Mouse (Mus musculus): ENCODE measurements at regions not wholly inside any gene's neighbourhood (a gene's known extent, or its start where the extent isn't known, plus 50 kb on each side); places are given as distances from the start of the nearest gene placed in this dataset.

- Histone ChIP-seq H3K9me3 (replicated peaks; ENCODE audit: low read length) (peaks cover 28% of the 10 kb centered on the region), H3K36me3 (replicated peaks in 1 of 2; ENCODE audit: control insufficient read depth in 1 of 2, insufficient read depth in 1 of 2, low read length in 1 of 2) (no peaks in the 10 kb centered on the region), H3K4me1 (ENCODE audit: control insufficient read depth in 1 of 2, insufficient read depth in 2 of 2) (no peaks in the 10 kb centered on the region), H3K27ac (ENCODE audit: insufficient read depth, low read depth) (no peak overlapping the region), H3K4me3 (replicated peaks in 1 of 3; ENCODE audit: low read depth in 2 of 3, low read length in 2 of 3, poor library complexity in 1 of 3) (no peak overlapping the region), H3K4me2 (ENCODE audit: insufficient read depth, low read depth, poor library complexity, severe bottlenecking) (no peak overlapping the region), H3K9ac (ENCODE audit: insufficient read depth, low read depth) (no peak overlapping the region), H3K27me3 (replicated peaks) (no peaks in the 10 kb centered on the region), H3K79me2 (replicated peaks; ENCODE audit: control insufficient read depth, extremely low read depth, insufficient read depth, poor library complexity, severe bottlenecking) (no peaks in the 10 kb centered on the region)
- DNase-seq (ENCODE audit: extremely low read depth) = no peak
- dilution Hi-C loops (cut with MboI; ENCODE audit: extremely low pct_ligation_motif_present, extremely low pct_unique_long_range_greater_than_20kb, low sequenced_read_pairs) (no loop called here), in situ Hi-C loops (cut with MboI; ENCODE audit: low pct_ligation_motif_present, low pct_unique_long_range_greater_than_20kb, low sequenced_read_pairs) (no loop called here)
- TF ChIP-seq RAD21 (IDR thresholded peaks at IDR 0.05; ENCODE audit: low read depth, low read length) = no peak
- TF ChIP-seq USF2 (conservative IDR thresholded peaks at IDR 0.05; ENCODE audit: low read depth, low read length) = no peak
- TF ChIP-seq E2F4 (IDR thresholded peaks at IDR 0.05; ENCODE audit: insufficient replicate concordance, low read depth, low read length) = no peak
- TF ChIP-seq MAZ (IDR thresholded peaks at IDR 0.05; ENCODE audit: low read depth, low read length) = no peak
- TF ChIP-seq CHD1 (IDR thresholded peaks at IDR 0.05; ENCODE audit: low read depth, low read length) = no peak
- no peak for TF ChIP-seq MXI1 (IDR thresholded peaks at IDR 0.05; ENCODE audit: low read depth, low read length)
- no peak for TF ChIP-seq ZNF384 (IDR thresholded peaks at IDR 0.05; ENCODE audit: low read depth, low read length)
- TF ChIP-seq KAT2A (IDR thresholded peaks at IDR 0.05; ENCODE audit: insufficient replicate concordance, low read length) = no peak
- TF ChIP-seq CTCF (conservative IDR thresholded peaks at IDR 0.05 in 1 of 2, IDR thresholded peaks at IDR 0.05 in 1 of 2; ENCODE audit: low read depth in 2 of 2, low read length in 2 of 2) = no peak
- no peak for TF ChIP-seq BHLHE40 (IDR thresholded peaks at IDR 0.05; ENCODE audit: low read depth, low read length)
- no peak for TF ChIP-seq SMC3 (IDR thresholded peaks at IDR 0.05; ENCODE audit: low read depth, low read length)
- TF ChIP-seq POLR2A (IDR thresholded peaks at IDR 0.05; ENCODE audit: low read depth, low read length) = no peak
- TF ChIP-seq SIN3A (IDR thresholded peaks at IDR 0.05; ENCODE audit: low read length) = no peak
- no peak for TF ChIP-seq EP300 (IDR thresholded peaks at IDR 0.05; ENCODE audit: low read length)
- no peak for TF ChIP-seq NELFE (IDR thresholded peaks at IDR 0.05; ENCODE audit: low read depth, low read length)
- no peak for TF ChIP-seq MYC (IDR thresholded peaks at IDR 0.05; ENCODE audit: low read depth, low read length)
- TF ChIP-seq JUND (conservative IDR thresholded peaks at IDR 0.05; ENCODE audit: low read depth, low read length) = no peak
- TF ChIP-seq GABPA (IDR thresholded peaks at IDR 0.05; ENCODE audit: insufficient replicate concordance, low read depth, low read length) = no peak
- no peak for TF ChIP-seq PAX5 (IDR thresholded peaks at IDR 0.05; ENCODE audit: low read length)
- TF ChIP-seq ZMIZ1 (IDR thresholded peaks at IDR 0.05; ENCODE audit: low read depth, low read length) = no peak
Observed at GRCm38 (mm10) chr3:49062081-49062480, 695.0 kb downstream of the Pcdh18 start.

- TF ChIP-seq RAD21 (IDR thresholded peaks at IDR 0.05; ENCODE audit: low read depth, low read length) (no peak), PAX5 (IDR thresholded peaks at IDR 0.05; ENCODE audit: low read length) (no peak), MYC (IDR thresholded peaks at IDR 0.05; ENCODE audit: low read depth, low read length) (no peak), POLR2AphosphoS2 (IDR thresholded peaks at IDR 0.05; ENCODE audit: low read depth, low read length) (no peak), NRF1 (IDR thresholded peaks at IDR 0.05; ENCODE audit: low read depth, low read length) (no peak), TCF12 (IDR thresholded peaks at IDR 0.05; ENCODE audit: low read depth, low read length) (no peak), IRF4 (IDR thresholded peaks at IDR 0.05; ENCODE audit: low read depth, low read length) (no peak), MAFK (IDR thresholded peaks at IDR 0.05; ENCODE audit: insufficient replicate concordance, low read length) (no peak), USF1 (IDR thresholded peaks at IDR 0.05; ENCODE audit: low read depth, low read length) (no peak), POLR2A (IDR thresholded peaks at IDR 0.05; ENCODE audit: low read depth, low read length) (no peak), EP300 (IDR thresholded peaks at IDR 0.05; ENCODE audit: low read length) (no peak), NELFE (IDR thresholded peaks at IDR 0.05; ENCODE audit: low read depth, low read length) (no peak)
- dilution Hi-C loops (cut with MboI; ENCODE audit: extremely low pct_ligation_motif_present, extremely low pct_unique_long_range_greater_than_20kb, low sequenced_read_pairs) = no loop called here
Observed at GRCm38 (mm10) chr3:49032981-49033380, 724.1 kb downstream of the Pcdh18 start.

More at GRCm38 (mm10) chr3:49032981-49033380, 724.1 kb downstream of the Pcdh18 start:
- Histone ChIP-seq H3K4me2 (ENCODE audit: insufficient read depth, low read depth, poor library complexity, severe bottlenecking) (no peak overlapping the region), H3K4me1 (ENCODE audit: control insufficient read depth in 1 of 2, insufficient read depth in 2 of 2) (no peaks in the 10 kb centered on the region), H3K9ac (ENCODE audit: insufficient read depth, low read depth) (no peak overlapping the region), H3K9me3 (replicated peaks; ENCODE audit: low read length) (peaks cover 14% of the 10 kb centered on the region), H3K27me3 (replicated peaks) (no peaks in the 10 kb centered on the region), H3K4me3 (replicated peaks in 1 of 3; ENCODE audit: low read depth in 2 of 3, low read length in 2 of 3, poor library complexity in 1 of 3) (no peak overlapping the region), H3K36me3 (replicated peaks in 1 of 2; ENCODE audit: control insufficient read depth in 1 of 2, insufficient read depth in 1 of 2, low read length in 1 of 2) (no peaks in the 10 kb centered on the region), H3K79me2 (replicated peaks; ENCODE audit: control insufficient read depth, extremely low read depth, insufficient read depth, poor library complexity, severe bottlenecking) (no peaks in the 10 kb centered on the region), H3K27ac (ENCODE audit: insufficient read depth, low read depth) (no peak overlapping the region)
- DNase-seq (ENCODE audit: extremely low read depth) = no peak
- in situ Hi-C loops (cut with MboI; ENCODE audit: low pct_ligation_motif_present, low pct_unique_long_range_greater_than_20kb, low sequenced_read_pairs) = no loop called here

Data from CH12.LX (cell line).